Mouse (Mus musculus) left cerebral cortex, postnatal 4 days (tissue): Measurements from ENCODE around the gene Mllt6. TPM values are rescaled to one million over a fixed set of nuclear protein-coding genes. Genes with fewer than 3 reads are reported as not detected.
"Not testable (repeated sequence)": the region's sequence is repeated elsewhere in the genome, so short reads cannot be mapped to it uniquely, and the experiment has no call there.

Source experiments
- DNase-seq: peaks from one replicate; pipeline ENCODE4 v3.0.0-alpha.2; 2022
- intact Hi-C: fragments of 180-260 bp; cut with DNase I; formaldehyde crosslinking; loops from one replicate; pipeline ENCODE4 v1.15.1; 2025
- total RNA-seq, 2 experiments: library from RNA; stranded (reverse); gene quantifications; 2 replicates each; pipeline ENCODE4 v1.2.3; 2021

Gene Mllt6
- 10 to 100 TPM; 60.2 to 67.1 TPM for total RNA-seq

GRCm38 (mm10) chr11:97662893-97663527, at the start of gene Mllt6:
Gene Mllt6 (plus strand): TSS chr11:97663414.
- intact Hi-C loops: loop anchor here (5.0 kb wide), 1 partner anchor 34 kb away; no protein-coding TSS in a partner anchor
- peak; percentile 85 for DNase-seq

- no peak for DNase-seq
- intact Hi-C loops: loop anchor here (5.0 kb wide), 1 partner anchor 38 kb away; the partner anchor contains the start of gene Srcin1
These were observed 47.9 kb upstream of the Mllt6 start for GRCm38 (mm10) chr11:97615276-97615675.

- intact Hi-C loops: loop anchor here (5.0 kb wide), 1 partner anchor 41 kb away; the partner anchor contains the start of gene Srcin1
- no peak for DNase-seq
These were observed 44.8 kb upstream of the Mllt6 start for GRCm38 (mm10) chr11:97618368-97618767.

- intact Hi-C loops: loop anchor here (5.0 kb wide), 1 partner anchor 42 kb away; the partner anchor contains the start of gene Srcin1
- peak; percentile 97 for DNase-seq
These were observed 43.8 kb upstream of the Mllt6 start for GRCm38 (mm10) chr11:97619391-97619795.

GRCm38 (mm10) chr11:97622440-97622839, 40.8 kb upstream of the Mllt6 start:
- peak; percentile 64 for DNase-seq
- intact Hi-C loops: loop anchor here (5.0 kb wide), 2 partner anchors 90 to 135 kb away; no protein-coding TSS in a partner anchor

- intact Hi-C loops: loop anchor here (5.0 kb wide), 2 partner anchors 91 to 136 kb away; no protein-coding TSS in a partner anchor
- DNase-seq: no peak
These were observed 40.0 kb upstream of the Mllt6 start for GRCm38 (mm10) chr11:97623166-97623565.

GRCm38 (mm10) chr11:97625551-97625950, 37.7 kb upstream of the Mllt6 start:
- no peak for DNase-seq
- intact Hi-C loops: no loop called here

- intact Hi-C loops: no loop called here
- no peak for DNase-seq
These were observed 36.8 kb upstream of the Mllt6 start for GRCm38 (mm10) chr11:97626431-97626830.

- intact Hi-C loops: no loop called here
- DNase-seq: no peak
These were observed 36.4 kb upstream of the Mllt6 start for GRCm38 (mm10) chr11:97626850-97627249.

GRCm38 (mm10) chr11:97627556-97628302, 35.5 kb upstream of the Mllt6 start:
- DNase-seq: no peak
- intact Hi-C loops: no loop called here

- no peak for DNase-seq
- intact Hi-C loops: no loop called here
These were observed 35.0 kb upstream of the Mllt6 start for GRCm38 (mm10) chr11:97628303-97628567.

- intact Hi-C loops: no loop called here
- peak; percentile 39 for DNase-seq
These were observed 34.4 kb upstream of the Mllt6 start for GRCm38 (mm10) chr11:97628568-97629518.

- peak; percentile 93 for DNase-seq
- intact Hi-C loops: no loop called here
These were observed 33.6 kb upstream of the Mllt6 start, which contains the start of gene Epop for GRCm38 (mm10) chr11:97629576-97629975. Gene Epop (minus strand): TSS chr11:97629702.

- no peak for DNase-seq
- intact Hi-C loops: loop anchor here (5.0 kb wide), 1 partner anchor 56 kb away; the partner anchor contains the start of gene Cisd3
These were observed 32.2 kb upstream of the Mllt6 start for GRCm38 (mm10) chr11:97631046-97631445.

GRCm38 (mm10) chr11:97631500-97631899, 31.7 kb upstream of the Mllt6 start:
- DNase-seq: no peak
- intact Hi-C loops: loop anchor here (5.0 kb wide), 1 partner anchor 56 kb away; the partner anchor contains the start of gene Cisd3

GRCm38 (mm10) chr11:97631938-97632337, 31.3 kb upstream of the Mllt6 start:
- intact Hi-C loops: loop anchor here (5.0 kb wide), 1 partner anchor 55 kb away; the partner anchor contains the start of gene Cisd3

GRCm38 (mm10) chr11:97632440-97632839, 30.8 kb upstream of the Mllt6 start:
- DNase-seq: not testable (repeated sequence)
- intact Hi-C loops: loop anchor here (5.0 kb wide), 1 partner anchor 55 kb away; the partner anchor contains the start of gene Cisd3

More at GRCm38 (mm10) chr11:97631938-97632337, 31.3 kb upstream of the Mllt6 start:
- peak; percentile 82 for DNase-seq

- intact Hi-C loops: no loop called here
- DNase-seq: no peak
These were observed 27.7 kb upstream of the Mllt6 start for GRCm38 (mm10) chr11:97635468-97636019.

- DNase-seq: peak; percentile 55
These were observed 21.5 kb upstream of the Mllt6 start for GRCm38 (mm10) chr11:97641668-97642067.

GRCm38 (mm10) chr11:97642746-97643145, 20.5 kb upstream of the Mllt6 start:
- intact Hi-C loops: no loop called here
- no peak for DNase-seq

More at GRCm38 (mm10) chr11:97641668-97642067, 21.5 kb upstream of the Mllt6 start:
- intact Hi-C loops: no loop called here
